Mouse (Mus musculus) adrenal gland, adult 2 months (tissue): ENCODE data around the gene Gm20662. TPM values are rescaled to one million over a fixed set of nuclear protein-coding genes. Genes with fewer than 3 reads are reported as not detected.
A peak's percentile ranks its signal among the peaks of the same experiment; 100 is the strongest.

Source experiments
- DNase-seq: peaks from one replicate; pipeline ENCODE4 v3.0.0; 2021
- polyA plus RNA-seq: library from polyadenylated mRNA; depleted of rRNA; stranded (reverse); fragments of >200 nt; gene quantifications from 2 replicates; pipeline ENCODE4 v1.2.3, GENCODE M21; 2012
- total RNA-seq, 2 experiments: library from RNA; stranded (reverse); gene quantifications; 2 replicates each; pipeline ENCODE4 v1.2.3; 2021

Gm20662 gene
- total and polyA plus RNA-seq, 3 experiments, result 0.20 to 1.3 TPM; not detected in 1

DNA sequence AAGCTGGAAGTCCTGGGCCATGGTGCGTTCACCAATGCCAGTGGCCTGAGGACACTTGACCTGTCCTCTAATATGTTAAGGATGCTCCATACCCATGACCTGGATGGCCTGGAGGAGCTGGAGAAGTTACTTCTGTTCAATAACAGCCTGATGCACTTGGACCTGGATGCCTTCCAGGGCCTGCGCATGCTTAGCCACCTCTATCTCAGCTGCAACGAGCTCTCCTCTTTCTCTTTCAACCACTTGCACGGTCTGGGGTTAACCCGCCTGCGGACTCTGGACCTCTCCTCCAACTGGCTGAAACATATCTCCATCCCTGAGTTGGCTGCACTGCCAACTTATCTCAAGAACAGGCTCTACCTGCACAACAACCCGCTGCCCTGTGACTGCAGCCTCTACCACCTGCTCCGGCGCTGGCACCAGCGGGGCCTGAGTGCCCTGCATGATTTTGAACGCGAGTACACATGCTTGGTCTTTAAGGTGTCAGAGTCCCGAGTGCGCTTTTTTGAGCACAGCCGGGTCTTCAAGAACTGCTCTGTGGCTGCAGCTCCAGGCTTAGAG is 57.6 kb downstream of the Gm20662 start:
- no peak for DNase-seq

DNA sequence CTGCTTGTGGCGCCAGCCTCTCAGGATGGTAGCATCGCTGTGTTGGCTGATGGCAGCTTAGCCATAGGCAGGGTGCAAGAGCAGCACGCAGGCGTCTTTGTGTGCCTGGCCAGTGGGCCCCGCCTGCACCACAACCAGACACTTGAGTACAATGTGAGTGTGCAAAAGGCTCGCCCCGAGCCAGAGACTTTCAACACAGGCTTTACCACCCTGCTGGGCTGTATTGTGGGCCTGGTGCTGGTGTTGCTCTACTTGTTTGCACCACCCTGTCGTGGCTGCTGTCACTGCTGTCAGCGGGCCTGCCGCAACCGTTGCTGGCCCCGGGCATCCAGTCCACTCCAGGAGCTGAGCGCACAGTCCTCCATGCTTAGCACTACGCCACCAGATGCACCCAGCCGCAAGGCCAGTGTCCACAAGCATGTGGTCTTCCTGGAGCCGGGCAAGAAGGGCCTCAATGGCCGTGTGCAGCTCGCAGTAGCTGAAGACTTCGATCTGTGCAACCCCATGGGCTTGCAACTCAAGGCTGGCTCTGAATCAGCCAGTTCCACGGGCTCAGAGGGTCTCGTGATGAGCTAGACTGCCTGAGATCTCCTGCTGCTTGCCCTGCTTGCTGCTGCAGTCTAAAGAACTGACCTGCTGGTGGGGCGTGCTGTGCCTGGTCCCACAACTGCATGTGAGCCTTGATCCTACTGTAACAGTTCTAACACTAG is 58.3 kb downstream of the Gm20662 start:
- no peak for DNase-seq

GRCm38 (mm10) chr9:108055061-108055460 is 58.9 kb downstream of the Gm20662 start:
- no peak for DNase-seq

GRCm38 (mm10) chr9:108055661-108056237 is 59.6 kb downstream of the Gm20662 start:
- no peak for DNase-seq

GRCm38 (mm10) chr9:108056361-108057261 is 60.5 kb downstream of the Gm20662 start:
- DNase-seq, result no peak

DNA sequence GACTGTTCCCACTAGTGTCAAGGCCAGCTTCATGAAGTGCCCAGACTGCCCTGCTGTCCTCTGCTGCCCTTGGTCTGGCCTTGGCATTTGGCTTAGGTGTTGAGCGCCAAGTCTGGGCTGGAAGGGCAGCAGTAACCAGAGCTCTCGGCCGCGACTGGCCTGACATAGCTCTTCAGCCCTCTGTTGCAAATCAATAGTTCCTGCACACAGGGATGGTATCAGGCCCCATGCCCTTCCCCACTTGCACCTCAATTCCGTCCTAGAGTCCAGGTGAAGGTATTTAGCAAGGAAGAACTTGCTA is 61.1 kb downstream of the Gm20662 start:
- peak; percentile 90 for DNase-seq

DNA sequence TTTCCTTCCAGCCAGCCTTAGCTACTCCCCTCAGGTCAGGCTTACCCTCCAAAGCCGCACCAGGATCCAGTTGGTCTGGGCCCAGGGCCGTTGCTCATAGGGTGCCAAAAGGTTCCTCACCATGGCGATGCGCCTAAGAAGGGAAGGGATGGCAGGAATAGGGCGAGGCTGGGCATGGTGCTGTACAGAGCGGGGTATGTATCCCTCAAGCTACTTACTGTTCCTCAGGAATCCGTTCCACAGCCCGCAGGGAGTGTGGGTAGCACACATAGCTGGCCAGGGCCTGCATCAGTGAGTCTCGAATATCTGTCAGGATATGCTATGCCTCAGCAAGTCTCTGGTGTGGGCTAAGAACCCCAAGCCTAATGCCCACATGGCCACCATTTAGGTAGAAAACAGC is 62.1 kb downstream of the Gm20662 start:
- DNase-seq, result no peak

GRCm38 (mm10) chr9:108062142-108062541 is 66.0 kb downstream of the Gm20662 start:
- no peak for DNase-seq

- no peak for DNase-seq
Observed at GRCm38 (mm10) chr9:108063361-108063760, 67.2 kb downstream of the Gm20662 start.

DNA sequence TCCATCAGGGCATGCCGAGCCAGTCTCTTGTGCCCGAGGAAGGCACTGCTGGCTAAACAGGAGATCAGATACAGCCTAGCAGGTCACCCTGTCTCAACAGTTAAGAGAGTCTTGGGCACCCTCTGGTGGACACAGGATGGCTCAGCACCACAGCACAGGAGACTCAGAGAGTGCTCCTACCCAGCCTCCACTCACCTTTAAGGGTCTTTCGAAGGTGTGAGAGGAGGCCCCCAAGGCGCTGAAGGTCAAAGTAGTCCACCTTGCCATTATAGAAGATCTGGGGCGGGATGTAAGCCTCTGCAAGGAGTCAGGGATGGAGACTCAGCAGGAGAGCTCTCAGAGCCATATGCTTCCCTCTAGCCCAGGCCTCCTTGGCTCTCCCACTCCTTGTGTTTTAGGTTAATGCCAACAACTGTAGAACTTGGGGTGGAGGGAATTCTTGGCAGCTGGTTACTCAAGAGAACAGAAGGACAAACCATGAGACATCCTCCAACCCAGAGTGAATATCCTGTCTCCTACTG is 69.4 kb downstream of the Gm20662 start:
- DNase-seq, result peak; percentile 74

GRCm38 (mm10) chr9:108067199-108067598 is 71.0 kb downstream of the Gm20662 start:
- no peak for DNase-seq

DNA sequence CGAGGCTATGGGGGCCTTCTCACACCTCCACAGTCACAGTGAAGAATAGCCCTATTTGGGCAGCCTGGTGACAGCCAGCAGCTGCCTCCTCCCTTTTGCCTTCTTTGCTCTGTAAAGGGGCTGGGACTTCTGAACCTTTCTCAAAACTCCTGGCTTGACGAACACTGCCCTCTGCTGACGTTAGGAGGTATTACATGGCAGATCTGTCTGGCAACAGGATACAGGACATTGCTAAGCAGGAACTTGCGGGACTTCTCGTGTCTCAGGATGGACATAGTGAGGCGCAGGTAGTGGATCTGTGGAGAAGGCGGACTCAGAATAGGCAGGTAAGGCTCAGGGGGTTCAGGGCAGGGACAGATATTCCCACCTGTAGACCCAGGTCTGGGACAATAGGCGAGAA is 71.8 kb downstream of the Gm20662 start:
- peak; percentile 83 for DNase-seq

GRCm38 (mm10) chr9:108069007-108069406 is 72.9 kb downstream of the Gm20662 start:
- DNase-seq, result no peak

DNA sequence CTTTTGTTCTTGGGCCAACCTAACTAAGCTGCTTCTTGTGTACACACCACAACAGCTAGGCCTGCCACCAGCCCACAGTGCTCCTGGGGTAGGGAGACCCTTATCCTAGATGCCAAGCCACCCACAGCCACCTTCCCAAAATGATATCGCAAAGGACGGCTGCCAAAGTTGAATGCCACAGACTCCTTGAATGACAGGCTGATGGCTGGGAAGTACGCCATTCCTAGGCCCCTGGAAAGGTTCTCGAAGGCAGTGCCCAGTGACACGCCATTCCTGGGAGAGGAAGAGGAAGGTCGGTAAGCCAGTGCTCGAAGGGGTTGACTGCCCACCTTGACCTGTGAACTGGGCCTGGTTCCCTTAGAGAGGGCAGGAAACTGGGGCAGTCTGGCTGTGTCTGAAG is 73.4 kb downstream of the Gm20662 start:
- no peak for DNase-seq

- no peak for DNase-seq
Observed at GRCm38 (mm10) chr9:108071801-108072200, 75.7 kb downstream of the Gm20662 start.

GRCm38 (mm10) chr9:108072481-108072924 is 76.4 kb downstream of the Gm20662 start:
- DNase-seq, result no peak

- no peak for DNase-seq
Observed at GRCm38 (mm10) chr9:108073141-108073930, 77.2 kb downstream of the Gm20662 start.

DNA sequence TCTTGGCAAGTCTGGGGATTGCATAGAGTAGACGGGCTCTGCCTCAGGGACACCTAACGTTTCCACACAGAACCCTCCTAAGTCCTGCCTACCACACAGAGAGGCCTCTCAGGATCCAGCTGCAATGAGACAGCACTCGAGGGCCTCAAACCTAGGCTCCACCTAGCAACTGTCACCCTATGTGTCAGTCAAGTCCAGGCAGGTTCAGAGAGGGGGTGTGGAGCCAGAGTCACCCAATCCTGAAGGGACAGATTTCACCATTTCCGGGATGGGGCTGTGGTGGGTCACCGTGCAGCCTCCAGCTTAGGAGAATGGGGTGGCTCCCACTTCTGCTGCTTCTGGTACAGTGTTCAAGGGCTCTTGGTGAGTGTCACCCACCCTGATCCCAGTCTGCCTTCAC is 84.0 kb downstream of the Gm20662 start, which contains the start of gene Mst1:
Gene Mst1, plus strand, starts transcription at position 269 of the 400 bp plus-strand sequence.
- no peak for DNase-seq

DNA sequence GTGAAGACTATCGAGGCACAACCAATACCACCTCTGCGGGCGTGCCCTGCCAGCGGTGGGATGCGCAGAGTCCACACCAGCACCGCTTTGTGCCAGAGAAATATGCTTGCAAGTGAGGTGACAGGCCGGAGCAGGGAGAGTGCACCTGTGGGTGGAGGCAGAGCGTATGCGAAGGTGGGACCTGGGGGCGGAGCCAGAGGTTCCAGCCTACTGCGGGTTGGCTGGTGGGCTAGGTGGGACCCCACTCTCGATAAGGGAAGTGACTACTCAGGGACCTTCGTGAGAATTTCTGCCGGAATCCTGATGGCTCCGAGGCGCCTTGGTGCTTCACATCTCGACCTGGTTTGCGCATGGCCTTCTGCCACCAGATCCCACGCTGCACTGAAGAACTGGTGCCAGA is 86.4 kb downstream of the Gm20662 start:
- DNase-seq, result no peak

DNA sequence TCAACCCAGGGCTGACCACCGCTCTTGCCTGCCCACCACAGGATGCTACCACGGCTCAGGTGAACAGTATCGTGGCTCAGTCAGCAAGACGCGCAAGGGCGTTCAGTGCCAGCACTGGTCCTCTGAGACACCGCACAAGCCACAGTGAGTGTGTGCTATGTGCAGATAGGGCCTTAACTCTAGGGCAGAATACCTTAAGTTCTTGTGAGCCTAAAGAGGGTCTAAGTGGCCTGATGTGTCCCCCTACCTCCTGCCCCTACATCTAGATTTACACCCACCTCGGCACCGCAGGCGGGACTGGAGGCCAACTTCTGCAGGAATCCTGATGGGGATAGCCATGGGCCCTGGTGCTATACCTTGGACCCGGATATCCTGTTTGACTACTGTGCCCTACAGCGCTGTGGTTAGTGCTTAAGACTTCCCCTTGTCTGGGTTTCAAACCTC is 86.9 kb downstream of the Gm20662 start, which contains the start of gene Rnf123:
Gene Rnf123, minus strand, starts transcription at position 359 of the 444 bp plus-strand sequence.
- DNase-seq, result no peak

GRCm38 (mm10) chr9:108083561-108083960 is 87.4 kb downstream of the Gm20662 start:
- no peak for DNase-seq
